Mouse (Mus musculus): ENCODE measurements around the gene Emc9.

Emc9 gene

DNA sequence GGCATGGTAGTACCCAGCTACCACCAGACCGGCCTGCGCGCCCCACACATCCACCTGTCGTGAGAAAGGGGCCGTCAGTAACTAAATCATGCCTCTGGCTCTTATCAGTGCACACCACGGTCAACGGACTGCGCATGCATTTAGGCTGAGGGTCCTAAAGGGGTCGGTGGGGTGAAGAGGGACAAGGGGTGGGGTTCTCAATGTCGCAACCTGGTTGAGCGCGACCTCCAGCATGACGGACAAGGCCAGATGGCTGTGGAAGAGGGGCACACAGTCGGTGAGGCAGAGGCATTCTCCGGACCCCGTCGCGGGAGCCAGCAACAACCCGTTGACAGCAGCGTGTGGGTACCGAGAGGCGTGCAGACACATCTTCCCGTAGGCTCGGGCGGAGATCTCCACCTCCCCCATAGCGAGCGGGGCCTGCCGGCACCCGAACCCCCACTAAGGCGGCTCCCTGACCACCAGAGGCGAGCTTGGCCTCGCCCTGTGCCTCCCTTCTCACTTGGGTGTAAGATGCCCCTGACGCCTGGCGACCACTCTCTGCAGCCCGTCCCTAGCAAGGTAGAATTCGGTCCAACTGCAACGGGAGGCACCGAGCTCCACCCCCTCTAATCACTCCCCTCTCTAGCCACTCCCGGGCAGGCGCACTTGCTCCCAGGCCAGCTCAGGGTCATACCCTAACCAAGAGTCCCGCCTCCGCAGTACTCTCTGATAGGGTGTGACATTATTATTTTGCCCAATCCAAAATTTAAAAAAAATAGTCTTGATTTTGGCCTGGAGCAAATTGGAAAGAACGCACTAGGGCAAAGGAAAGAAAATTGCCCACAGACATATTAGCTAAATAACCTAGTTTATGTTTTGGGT is at the start of gene Emc9:
Gene Emc9 (minus strand): TSS at position 601 of the 864 bp plus-strand sequence.
- DNase-seq (ENCODE audit: low read depth, low spot score): peak; percentile 72

GRCm38 (mm10) chr14:55629312-55629711 is 44.2 kb upstream of the Emc9 start:
- DNase-seq (ENCODE audit: low read depth, low spot score): no peak

- no peak for DNase-seq (ENCODE audit: low read depth, low spot score)
Measured at GRCm38 (mm10) chr14:55628077-55628827, 43.1 kb upstream of the Emc9 start.

DNA sequence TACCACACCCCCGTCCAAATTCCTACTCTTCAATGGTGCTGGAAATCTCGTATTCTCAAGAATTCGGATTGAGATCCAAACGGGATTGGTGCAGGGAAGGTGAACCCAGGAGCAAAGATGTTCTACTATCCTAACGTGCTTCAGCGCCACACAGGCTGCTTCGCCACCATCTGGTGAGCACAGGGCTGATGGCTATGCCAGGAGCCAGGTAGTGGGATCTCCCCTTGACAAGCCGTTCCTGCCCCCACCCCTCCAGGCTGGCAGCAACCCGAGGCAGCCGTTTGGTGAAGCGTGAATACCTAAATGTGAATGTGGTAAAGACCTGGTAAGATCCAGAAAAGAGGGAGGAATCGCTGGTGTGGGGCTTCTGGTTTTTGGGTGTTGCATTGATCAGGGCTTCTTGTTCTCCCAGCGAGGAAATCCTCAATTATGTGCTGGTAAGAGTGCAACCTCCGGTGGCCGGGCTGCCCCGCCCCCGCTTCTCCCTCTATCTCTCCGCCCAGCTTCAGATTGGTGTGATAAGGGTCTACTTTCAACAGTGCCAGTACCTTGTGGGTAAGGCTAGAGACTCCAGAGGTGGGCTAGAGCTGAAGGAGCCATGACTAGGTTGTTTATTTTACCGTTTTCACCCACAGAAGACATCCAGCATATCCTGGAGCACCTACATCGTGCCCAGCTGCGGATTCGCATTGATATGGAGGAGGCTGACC is 33.5 kb upstream of the Emc9 start:
- DNase-seq (ENCODE audit: low read depth, low spot score): no peak

DNA sequence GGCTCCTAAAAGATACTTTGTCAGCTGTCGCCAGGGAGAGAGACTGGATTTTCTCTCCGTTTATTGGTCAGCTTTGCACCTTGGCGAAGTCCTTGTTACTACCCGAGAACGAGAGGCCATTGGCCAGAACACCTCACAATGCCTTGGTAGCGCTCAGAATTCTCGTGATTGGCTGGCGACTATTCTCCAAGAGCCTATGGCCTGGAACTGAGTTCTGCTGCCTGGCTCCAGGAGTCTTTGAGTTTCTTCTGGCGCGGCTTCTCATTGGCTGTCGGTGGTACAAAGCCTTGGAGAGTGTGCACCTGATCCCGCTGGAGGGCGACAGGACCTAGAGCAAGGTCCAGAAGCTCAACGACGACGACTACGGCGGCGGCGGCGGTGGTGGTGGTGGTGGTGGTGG is 32.7 kb upstream of the Emc9 start, which contains the start of gene Rec8:
Gene Rec8 (plus strand): TSS at position 216 of the 400 bp plus-strand sequence.
- DNase-seq (ENCODE audit: low read depth, low spot score): no peak

- DNase-seq (ENCODE audit: low read depth, low spot score): no peak
Measured at GRCm38 (mm10) chr14:55616844-55617243, 31.7 kb upstream of the Emc9 start.

DNA sequence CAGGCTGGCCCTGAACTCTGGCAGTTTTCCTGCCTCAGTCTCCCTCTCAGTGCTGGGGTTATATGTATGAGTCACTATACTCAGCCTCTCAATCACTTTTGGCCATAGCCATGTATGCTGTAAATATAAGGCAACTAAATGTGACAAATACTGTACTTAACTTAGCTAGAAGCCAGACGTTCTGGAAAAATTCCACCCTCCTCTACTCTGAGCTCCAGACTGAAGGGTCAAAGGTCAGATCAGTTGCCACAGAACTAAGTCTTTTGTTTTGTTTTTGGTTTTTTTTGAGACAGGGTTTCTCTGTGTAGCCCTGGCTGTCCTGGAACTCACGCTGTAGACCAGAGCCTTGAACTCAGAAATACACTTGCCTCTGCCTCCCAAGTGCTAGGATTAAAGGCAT is 30.8 kb upstream of the Emc9 start:
- no peak for DNase-seq (ENCODE audit: low read depth, low spot score)

DNA sequence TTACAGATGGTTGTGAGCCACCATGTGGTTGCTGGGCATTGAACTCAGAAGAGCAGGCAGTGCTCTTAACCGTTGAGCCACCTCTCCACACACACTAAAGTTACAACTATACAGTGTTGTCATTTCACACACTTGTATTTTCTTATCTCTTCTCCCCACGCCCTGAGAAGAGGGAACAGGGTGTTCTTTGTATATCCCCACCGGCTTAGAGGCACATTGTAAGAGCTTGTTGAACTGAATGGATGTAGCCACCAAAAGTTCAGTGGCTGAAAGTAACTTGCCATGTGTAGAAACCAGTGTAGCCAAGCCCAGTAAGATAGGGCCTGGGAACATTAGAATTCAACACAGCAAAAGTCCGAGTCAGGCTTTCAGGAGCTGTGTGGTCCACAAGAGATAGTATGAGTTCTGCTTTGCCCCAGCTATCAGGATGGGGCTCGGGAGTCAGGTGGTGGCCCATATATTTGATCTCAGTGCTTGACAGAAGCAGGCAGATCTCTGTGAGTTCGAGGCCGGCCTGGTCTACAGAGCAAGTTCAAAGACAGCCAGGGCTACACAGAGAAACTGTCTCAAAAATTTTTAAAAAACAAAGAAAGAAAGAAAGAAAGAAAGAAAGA is 29.6 kb upstream of the Emc9 start:
- DNase-seq (ENCODE audit: low read depth, low spot score): peak; percentile 44

DNA sequence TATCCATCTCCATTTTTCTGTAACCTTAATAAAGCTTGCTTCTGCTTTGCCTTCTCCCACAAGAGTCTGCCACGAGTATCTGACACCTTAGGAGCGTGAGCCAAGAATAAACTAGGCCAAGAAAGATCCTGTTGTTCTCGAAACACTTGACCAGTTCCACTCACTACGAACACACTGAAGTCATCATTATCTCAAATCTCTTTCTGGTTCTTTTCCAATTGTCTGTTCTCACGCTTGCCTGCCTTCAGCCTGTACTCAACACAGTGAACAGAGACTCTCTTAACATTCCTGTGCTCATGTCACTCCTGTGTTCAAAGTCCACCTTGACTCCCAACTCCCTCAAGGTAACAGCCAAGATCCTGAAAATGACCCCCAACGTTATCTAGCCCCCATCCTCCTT is 28.2 kb upstream of the Emc9 start:
- no peak for DNase-seq (ENCODE audit: low read depth, low spot score)

DNA sequence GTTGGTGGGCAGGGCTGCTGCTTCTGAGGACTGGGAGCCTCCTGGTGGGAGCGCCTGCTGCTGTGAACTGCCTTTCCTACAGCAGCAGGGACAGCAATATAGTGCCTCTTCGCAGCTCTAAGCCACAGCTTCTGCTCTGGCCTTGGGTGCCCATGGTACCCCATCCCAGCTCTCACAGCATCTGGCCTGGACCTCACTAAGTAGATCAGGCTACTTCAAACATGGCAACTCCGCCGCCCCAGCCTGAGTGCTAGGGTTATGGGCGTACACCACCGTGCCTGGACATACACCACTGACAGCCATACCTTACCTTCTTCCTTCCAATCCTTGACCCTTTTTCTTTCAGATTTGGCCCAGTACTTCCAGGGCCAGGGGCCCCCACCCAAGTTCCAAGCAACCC is 23.2 kb upstream of the Emc9 start:
- DNase-seq (ENCODE audit: low read depth, low spot score): no peak

DNA sequence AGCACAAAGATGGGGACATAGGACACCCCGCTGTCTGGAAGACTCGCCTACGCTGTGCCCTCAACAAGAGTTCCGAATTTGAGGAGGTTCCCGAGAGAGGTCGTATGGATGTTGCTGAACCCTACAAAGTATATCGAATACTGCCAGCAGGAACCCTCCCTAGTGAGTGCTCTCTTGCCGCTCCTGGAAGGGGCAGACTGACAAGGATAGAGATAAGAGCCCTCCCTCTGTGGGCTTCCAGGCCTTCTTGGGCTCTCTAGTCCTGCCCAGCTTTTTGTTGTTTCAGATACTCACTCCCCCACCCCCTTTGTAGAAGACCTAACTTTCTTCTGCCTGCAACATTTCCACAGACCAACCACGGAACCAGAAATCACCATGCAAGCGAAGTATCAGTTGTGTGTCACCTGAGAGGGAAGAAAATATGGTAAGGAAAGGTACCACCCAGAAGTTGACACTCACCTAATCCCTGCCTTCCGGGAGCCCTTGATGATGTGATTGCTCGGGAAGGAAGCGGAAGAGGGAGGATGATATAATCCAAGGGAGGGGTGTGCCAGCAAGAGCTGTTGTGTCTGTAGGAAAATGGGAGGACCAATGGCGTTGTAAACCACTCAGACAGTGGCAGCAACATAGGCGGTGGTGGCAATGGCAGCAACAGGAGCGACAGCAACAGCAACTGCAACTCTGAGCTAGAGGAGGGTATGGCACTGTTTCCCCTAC is 20.8 kb upstream of the Emc9 start:
- DNase-seq (ENCODE audit: low read depth, low spot score): no peak

- DNase-seq (ENCODE audit: low read depth, low spot score): no peak
Measured at GRCm38 (mm10) chr14:55604823-55605222, 19.7 kb upstream of the Emc9 start.

- peak; percentile 94 for DNase-seq (ENCODE audit: low read depth, low spot score)
Measured at GRCm38 (mm10) chr14:55603633-55604576, 18.8 kb upstream of the Emc9 start.

GRCm38 (mm10) chr14:55603271-55603632 is 18.1 kb upstream of the Emc9 start, which contains the start of gene Irf9:
Gene Irf9 (plus strand): TSS chr14:55603571.
- no peak for DNase-seq (ENCODE audit: low read depth, low spot score)

DNA sequence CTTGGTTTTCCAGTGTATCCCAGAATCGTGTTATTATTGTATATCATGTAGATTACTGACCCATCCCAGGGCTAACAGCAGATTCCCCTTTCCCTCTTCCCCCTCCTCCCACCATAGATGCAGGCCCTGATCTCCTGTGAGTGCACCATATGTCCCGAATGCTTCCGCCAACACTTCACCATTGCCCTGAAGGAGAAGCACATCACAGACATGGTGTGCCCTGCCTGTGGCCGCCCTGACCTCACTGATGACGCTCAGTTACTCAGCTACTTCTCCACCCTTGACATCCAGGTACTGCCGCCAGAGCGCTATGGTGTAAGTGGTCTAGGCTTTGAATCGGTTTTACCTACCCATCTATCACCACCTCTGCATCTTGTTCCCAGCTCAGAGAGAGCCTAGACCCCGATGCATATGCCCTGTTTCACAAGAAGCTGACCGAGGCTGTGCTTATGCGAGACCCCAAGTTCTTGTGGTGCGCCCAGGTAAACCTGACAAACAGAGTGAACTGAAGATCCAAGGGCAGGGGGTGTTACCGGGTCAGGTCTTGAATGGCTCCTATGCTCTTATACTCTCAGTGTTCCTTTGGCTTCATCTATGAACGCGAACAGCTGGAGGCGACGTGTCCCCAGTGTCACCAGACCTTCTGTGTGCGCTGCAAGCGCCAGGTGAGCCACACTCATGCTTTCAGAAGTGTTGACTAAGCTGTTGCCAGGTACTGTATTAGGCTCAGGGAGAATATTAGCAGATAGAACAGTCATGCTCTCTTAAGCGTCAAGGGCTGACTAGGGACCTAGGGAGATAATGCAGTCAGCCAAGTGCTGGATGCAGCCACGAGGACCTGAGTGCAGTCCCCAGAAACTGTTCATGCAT is 13.7 kb upstream of the Emc9 start:
- DNase-seq (ENCODE audit: low read depth, low spot score): no peak

DNA sequence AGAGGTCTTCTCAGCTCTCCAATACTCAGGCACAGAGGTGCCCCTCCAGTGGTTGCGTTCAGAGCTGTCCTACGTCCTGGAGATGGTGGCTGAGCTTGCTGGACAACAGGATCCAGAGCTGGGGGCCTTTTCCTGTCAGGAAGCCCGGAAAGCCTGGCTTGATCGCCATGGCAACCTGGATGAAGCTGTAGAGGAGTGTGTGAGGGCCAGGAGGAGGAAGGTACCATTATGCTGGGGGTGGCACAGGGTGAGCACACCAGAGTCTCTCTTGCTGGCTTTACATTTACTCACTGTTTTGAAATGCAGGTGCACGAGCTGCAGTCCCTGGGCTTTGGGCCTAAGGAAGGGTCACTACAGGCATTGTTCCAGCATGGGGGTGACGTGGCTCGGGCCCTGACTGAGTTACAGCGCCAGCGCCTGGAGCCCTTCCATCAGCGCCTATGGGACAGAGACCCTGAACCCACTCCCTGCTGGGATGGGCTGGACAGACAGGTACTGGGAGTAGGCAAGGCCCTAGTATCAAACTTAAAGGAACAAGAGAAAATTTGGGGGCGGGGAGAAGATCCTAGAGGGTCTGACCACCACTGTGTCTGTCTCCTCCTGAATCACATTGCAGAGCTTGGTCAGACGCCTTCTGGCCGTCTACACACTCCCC is 11.1 kb upstream of the Emc9 start:
- no peak for DNase-seq (ENCODE audit: low read depth, low spot score)

- no peak for DNase-seq (ENCODE audit: low read depth, low spot score)
Measured at GRCm38 (mm10) chr14:55592226-55592625, 7.1 kb upstream of the Emc9 start.

GRCm38 (mm10) chr14:55591331-55591891 is 6.3 kb upstream of the Emc9 start, which contains the start of gene Rnf31:
Gene Rnf31 (plus strand): TSS chr14:55591708.
- peak; percentile 92 for DNase-seq (ENCODE audit: low read depth, low spot score)
